Mouse (Mus musculus) forebrain, postnatal 0 days (tissue): ENCODE measurements at regions not wholly inside any gene's neighbourhood (a gene's known extent, or its start where the extent isn't known, plus 50 kb on each side); places are given as distances from the start of the nearest gene placed in this dataset.
"Not testable (repeated sequence)": the region's sequence is repeated elsewhere in the genome, so short reads cannot be mapped to it uniquely, and the experiment has no call there.

ENCODE experiments used
- ATAC-seq: fragments of 200-750 bp; cut with Nextera tagmentation; 2 replicates; pipeline ENCODE4 v1.8.0; 2017; ENCODE audit warnings: mild to moderate bottlenecking, moderate library complexity
- DNase-seq: peaks from one replicate; pipeline ENCODE4 v3.0.0-alpha.2; 2015
- H3K27ac ChIP-seq: fragments of 300-500 bp; sonication (generic); 2 replicates; pipeline ENCODE4 v1.5.1; 2014; ENCODE audit warnings: low read depth, mild to moderate bottlenecking, antibody characterized with exemption, low read length, moderate library complexity, mixed read lengths
- H3K27me3 ChIP-seq: fragments of 300-500 bp; sonication (generic); 2 replicates; pipeline ENCODE4 v1.6.1; 2014; ENCODE audit warnings: mild to moderate bottlenecking, low read length, mixed read lengths; ENCODE audit not compliant: insufficient read depth
- H3K36me3 ChIP-seq: fragments of 300-500 bp; sonication (generic); 2 replicates; pipeline ENCODE4 v1.6.1; 2014; ENCODE audit warnings: mild to moderate bottlenecking, moderate library complexity; ENCODE audit not compliant: insufficient read depth
- H3K4me1 ChIP-seq: fragments of 300-500 bp; sonication (generic); 2 replicates; pipeline ENCODE4 v1.6.1; 2014; ENCODE audit warnings: antibody characterized with exemption; ENCODE audit not compliant: insufficient read depth
- H3K4me2 ChIP-seq: fragments of 300-500 bp; sonication (generic); 2 replicates; pipeline ENCODE4 v1.6.1; 2014; ENCODE audit warnings: low read depth, mild to moderate bottlenecking, moderate library complexity
- H3K4me3 ChIP-seq: fragments of 300-500 bp; sonication (generic); 2 replicates; pipeline ENCODE4 v1.5.1; 2014; ENCODE audit warnings: low read depth, low read length, mixed read lengths
- H3K9ac ChIP-seq: fragments of 300-500 bp; sonication (generic); 2 replicates; pipeline ENCODE4 v1.6.1; 2014; ENCODE audit warnings: mild to moderate bottlenecking
- H3K9me3 ChIP-seq: fragments of 300-500 bp; sonication (generic); 2 replicates; pipeline ENCODE4 v1.6.1; 2016; ENCODE audit warnings: low read length
- CTCF ChIP-seq: sonication (generic); IDR thresholded peaks from 2 replicates; pipeline ENCODE4 v1.5.1; 2016; ENCODE audit warnings: antibody characterized with exemption, control low read depth, low read depth
- WGBS: fragments of 180-500 bp; shearing (Covaris S2); extraction: QIAGEN DNeasy Blood & Tissue Kit; methylation state at CpG from one replicate; pipeline ENCODE4 v1.1.7; 2014; 5-methylcytosine and 5-hydroxymethylcytosine counted together

- Histone ChIP-seq H3K4me1 (no peaks in the 10 kb centered on the region), H3K4me2 (no peak overlapping the region)
- 40% methylated on average over 4 of the region's 4 CpGs for WGBS
These were observed 1358.7 kb upstream of the Adam24 start for GRCm38 (mm10) chr8:39316234-39316568.

GRCm38 (mm10) chr8:39329378-39329777 lies 1345.5 kb upstream of the Adam24 start:
- Histone ChIP-seq H3K9ac (no peak overlapping the region), H3K36me3 (no peaks in the 10 kb centered on the region), H3K27me3 (no peaks in the 10 kb centered on the region), H3K4me2 (no peak overlapping the region), H3K4me3 (no peak overlapping the region), H3K27ac (no peak overlapping the region), H3K9me3 (no peaks in the 10 kb centered on the region), H3K4me1 (no peaks in the 10 kb centered on the region)
- WGBS = 38% methylated on average over 1 of the region's 1 CpGs
- ATAC-seq (no peak), DNase-seq (no peak)
- no peak for TF ChIP-seq CTCF

More at GRCm38 (mm10) chr8:39316234-39316568, 1358.7 kb upstream of the Adam24 start:
- no peaks in the 10 kb centered on the region for H3K9me3 ChIP-seq
- ATAC-seq (no peak), DNase-seq (no peak)
- no peaks in the 10 kb centered on the region for H3K36me3 ChIP-seq
- no peak overlapping the region for H3K9ac ChIP-seq
- no peak overlapping the region for H3K4me3 ChIP-seq
- no peak overlapping the region for H3K27ac ChIP-seq
- TF ChIP-seq CTCF = no peak
- no peaks in the 10 kb centered on the region for H3K27me3 ChIP-seq

- H3K36me3 ChIP-seq = no peaks in the 10 kb centered on the region
- ATAC-seq = no peak
- WGBS = 73% methylated on average over 3 of the region's 3 CpGs
These were observed 1330.1 kb upstream of the Adam24 start for GRCm38 (mm10) chr8:39344731-39345130.

GRCm38 (mm10) chr8:39346471-39346870 lies 1328.4 kb upstream of the Adam24 start:
- ATAC-seq (no peak), DNase-seq (no peak)
- H3K9me3 ChIP-seq = no peaks in the 10 kb centered on the region
- no peak overlapping the region for H3K4me3 ChIP-seq
- no peak overlapping the region for H3K9ac ChIP-seq
- no peak for TF ChIP-seq CTCF
- H3K27me3 ChIP-seq = no peaks in the 10 kb centered on the region
- WGBS = 98% methylated on average over 1 of the region's 1 CpGs
- H3K36me3 ChIP-seq = no peaks in the 10 kb centered on the region
- H3K4me1 ChIP-seq = no peaks in the 10 kb centered on the region
- H3K4me2 ChIP-seq = no peak overlapping the region
- no peak overlapping the region for H3K27ac ChIP-seq

More at GRCm38 (mm10) chr8:39344731-39345130, 1330.1 kb upstream of the Adam24 start:
- Histone ChIP-seq H3K4me3 (no peak overlapping the region), H3K9ac (no peak overlapping the region), H3K9me3 (no peaks in the 10 kb centered on the region), H3K4me2 (no peak overlapping the region), H3K4me1 (no peaks in the 10 kb centered on the region), H3K27me3 (no peaks in the 10 kb centered on the region), H3K27ac (no peak overlapping the region)
- no peak for DNase-seq
- TF ChIP-seq CTCF = no peak

GRCm38 (mm10) chr8:39348956-39349355 lies 1325.9 kb upstream of the Adam24 start:
- 92% methylated on average over 3 of the region's 3 CpGs for WGBS
- Histone ChIP-seq H3K4me3 (no peak overlapping the region), H3K9ac (no peak overlapping the region), H3K36me3 (no peaks in the 10 kb centered on the region), H3K9me3 (no peaks in the 10 kb centered on the region), H3K4me2 (no peak overlapping the region), H3K27ac (no peak overlapping the region), H3K4me1 (no peaks in the 10 kb centered on the region), H3K27me3 (no peaks in the 10 kb centered on the region)
- no peak for DNase-seq
- TF ChIP-seq CTCF = no peak
- no peak for ATAC-seq

- WGBS = 70% methylated on average over 3 of the region's 3 CpGs
- TF ChIP-seq CTCF = no peak
- no peak overlapping the region for H3K9ac ChIP-seq
- no peaks in the 10 kb centered on the region for H3K9me3 ChIP-seq
- no peaks in the 10 kb centered on the region for H3K27me3 ChIP-seq
- no peak overlapping the region for H3K27ac ChIP-seq
- H3K4me2 ChIP-seq = no peak overlapping the region
- ATAC-seq (no peak), DNase-seq (no peak)
- H3K4me1 ChIP-seq = no peaks in the 10 kb centered on the region
- H3K4me3 ChIP-seq = no peak overlapping the region
- no peaks in the 10 kb centered on the region for H3K36me3 ChIP-seq
These were observed 1319.5 kb upstream of the Adam24 start for GRCm38 (mm10) chr8:39355412-39355811.

- TF ChIP-seq CTCF = no peak
- DNase-seq (peak; percentile 50), ATAC-seq (no peak)
- no peaks in the 10 kb centered on the region for H3K4me1 ChIP-seq
- no peak overlapping the region for H3K9ac ChIP-seq
- no peaks in the 10 kb centered on the region for H3K27me3 ChIP-seq
- 51% methylated on average over 1 of the region's 1 CpGs for WGBS
- H3K9me3 ChIP-seq = no peaks in the 10 kb centered on the region
- no peak overlapping the region for H3K27ac ChIP-seq
- H3K4me3 ChIP-seq = no peak overlapping the region
- H3K4me2 ChIP-seq = no peak overlapping the region
- H3K36me3 ChIP-seq = no peaks in the 10 kb centered on the region
These were observed 1317.8 kb upstream of the Adam24 start for GRCm38 (mm10) chr8:39357111-39357510.

GRCm38 (mm10) chr8:39357865-39358264 lies 1317.0 kb upstream of the Adam24 start:
- ATAC-seq = no peak
- Histone ChIP-seq H3K27ac (no peak overlapping the region), H3K4me1 (no peaks in the 10 kb centered on the region), H3K4me2 (no peak overlapping the region), H3K4me3 (no peak overlapping the region), H3K27me3 (no peaks in the 10 kb centered on the region), H3K9ac (no peak overlapping the region), H3K9me3 (no peaks in the 10 kb centered on the region), H3K36me3 (no peaks in the 10 kb centered on the region)
- WGBS = 77% methylated on average over 3 of the region's 3 CpGs
- no peak for TF ChIP-seq CTCF
- no peak for DNase-seq

GRCm38 (mm10) chr8:39366346-39366745 lies 1308.5 kb upstream of the Adam24 start:
- not testable (repeated sequence) for DNase-seq, H3K27ac ChIP-seq, H3K4me2 ChIP-seq, H3K9ac ChIP-seq, H3K4me3 ChIP-seq, H3K27me3 ChIP-seq, ATAC-seq, H3K36me3 ChIP-seq, H3K4me1 ChIP-seq, H3K9me3 ChIP-seq
- WGBS = 52% methylated on average over 2 of the region's 2 CpGs
